Mouse (Mus musculus): ENCODE data around the gene Dmc1.

The Dmc1 gene

DNA sequence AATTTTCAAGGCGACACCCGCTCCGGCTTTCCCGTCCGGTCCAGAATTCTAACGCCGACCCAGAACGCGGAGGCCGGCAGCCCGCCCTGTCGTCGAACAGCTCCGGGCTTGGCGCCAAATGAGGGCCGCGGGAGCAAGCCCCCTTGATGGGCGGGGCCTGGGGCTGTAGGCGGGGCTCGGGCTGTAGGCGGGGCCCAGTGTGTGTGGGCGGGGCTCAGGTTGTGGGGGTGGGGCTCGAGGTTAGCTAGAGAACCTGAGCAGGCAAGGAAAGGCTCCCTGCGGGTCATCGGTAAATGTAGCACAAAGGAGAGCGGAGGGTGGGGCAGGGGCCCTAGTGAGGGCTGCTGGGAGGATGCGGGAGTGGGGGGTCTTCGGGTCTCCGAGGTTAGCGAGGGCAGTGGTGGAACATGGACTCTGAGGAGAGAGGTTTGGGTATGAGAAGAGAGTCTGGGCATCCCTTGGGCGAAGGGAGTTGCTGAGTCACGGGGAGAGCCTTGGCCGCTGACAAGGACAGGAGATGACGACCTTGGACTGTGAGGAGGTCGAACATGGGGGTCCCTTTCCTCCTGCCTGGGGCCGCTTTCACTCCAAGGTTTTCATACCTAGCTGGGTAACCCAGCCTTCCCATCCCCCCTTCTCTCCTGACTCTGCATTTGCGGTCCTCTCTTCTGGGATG lies at the start of gene Dmc1:
Gene Dmc1, minus strand, starts transcription at position 120 of the 676 bp plus-strand sequence.
- DNase-seq (ENCODE audit: low spot score) = peak; percentile 50

DNA sequence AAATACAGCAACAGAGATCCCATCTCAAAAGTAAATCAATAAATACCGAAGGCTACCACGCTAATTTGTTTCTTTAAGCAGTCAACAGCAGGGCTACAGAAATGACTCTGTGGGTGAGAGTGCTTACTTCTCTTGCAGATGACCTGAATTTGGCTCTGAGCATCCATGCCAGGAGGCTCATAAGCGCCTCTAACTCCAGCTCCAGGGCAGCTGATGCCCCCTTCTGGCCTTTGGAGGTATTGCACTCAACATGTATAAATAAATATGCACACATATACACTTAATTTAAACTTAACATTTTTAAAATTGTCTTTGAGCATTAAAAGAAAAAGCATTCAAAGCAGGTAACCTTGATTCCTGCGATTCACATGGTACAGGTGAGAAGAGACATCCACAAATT lies 46.6 kb upstream of the Dmc1 start:
- peak; percentile 11 for DNase-seq (ENCODE audit: low spot score)

DNA sequence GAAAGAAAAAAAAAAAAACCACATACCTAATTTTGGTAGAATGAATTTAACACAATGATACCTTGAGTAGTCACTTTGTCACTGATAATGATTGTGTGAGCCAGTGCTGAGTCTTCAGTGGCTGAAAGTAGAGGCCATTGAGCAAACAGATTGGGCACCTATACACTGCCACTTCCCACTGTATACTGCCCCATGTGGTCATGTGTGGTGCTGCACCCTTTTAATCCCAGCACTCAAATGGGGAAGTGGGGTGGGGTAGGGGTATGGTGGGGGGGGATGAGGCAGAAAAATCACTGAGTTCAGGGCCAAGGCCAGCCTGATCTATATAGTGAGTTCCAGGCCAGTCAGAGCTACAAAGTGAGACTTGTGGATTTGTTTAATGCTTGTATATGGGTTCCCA lies 45.7 kb upstream of the Dmc1 start:
- DNase-seq (ENCODE audit: low spot score) = peak; percentile 53

DNA sequence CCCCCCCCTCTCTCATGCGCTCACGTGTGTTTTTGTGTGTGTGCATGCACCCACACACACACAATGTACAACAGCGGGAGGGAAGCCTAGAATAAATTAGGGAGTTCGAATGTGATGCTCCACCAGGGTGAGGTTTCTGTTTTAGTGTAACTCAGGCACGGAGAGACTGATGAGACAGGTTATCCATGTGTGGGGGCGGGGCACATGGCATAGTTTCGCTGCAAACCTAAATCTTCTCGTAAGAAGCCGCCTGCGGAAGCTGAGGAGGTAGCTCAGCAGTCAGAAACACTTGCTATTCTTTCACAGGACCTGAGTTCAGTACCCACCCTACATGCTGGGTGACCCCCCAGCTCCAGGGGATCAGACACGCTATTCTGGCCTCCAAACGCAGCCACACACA lies 43.2 kb upstream of the Dmc1 start:
- DNase-seq (ENCODE audit: low spot score) = no peak

DNA sequence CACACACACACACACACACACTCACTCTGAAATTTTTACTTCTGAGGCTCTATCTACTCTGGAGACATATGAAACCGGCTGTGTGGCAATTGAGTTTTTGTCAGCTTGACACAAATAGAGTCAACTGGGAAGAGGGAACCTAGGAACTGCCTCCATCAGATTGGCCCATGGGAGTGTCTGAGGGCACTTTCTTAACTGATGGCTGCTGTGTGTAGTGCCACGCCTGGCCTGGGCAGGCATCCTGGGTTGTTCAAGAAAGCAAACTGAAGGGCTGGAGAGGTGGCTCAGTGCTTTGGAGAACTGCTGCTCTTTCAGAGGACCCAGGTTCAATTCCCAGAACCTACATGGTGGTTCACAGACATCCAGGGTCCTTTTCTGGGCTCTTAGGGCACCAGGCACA lies 40.6 kb upstream of the Dmc1 start:
- DNase-seq (ENCODE audit: low spot score) = no peak

DNA sequence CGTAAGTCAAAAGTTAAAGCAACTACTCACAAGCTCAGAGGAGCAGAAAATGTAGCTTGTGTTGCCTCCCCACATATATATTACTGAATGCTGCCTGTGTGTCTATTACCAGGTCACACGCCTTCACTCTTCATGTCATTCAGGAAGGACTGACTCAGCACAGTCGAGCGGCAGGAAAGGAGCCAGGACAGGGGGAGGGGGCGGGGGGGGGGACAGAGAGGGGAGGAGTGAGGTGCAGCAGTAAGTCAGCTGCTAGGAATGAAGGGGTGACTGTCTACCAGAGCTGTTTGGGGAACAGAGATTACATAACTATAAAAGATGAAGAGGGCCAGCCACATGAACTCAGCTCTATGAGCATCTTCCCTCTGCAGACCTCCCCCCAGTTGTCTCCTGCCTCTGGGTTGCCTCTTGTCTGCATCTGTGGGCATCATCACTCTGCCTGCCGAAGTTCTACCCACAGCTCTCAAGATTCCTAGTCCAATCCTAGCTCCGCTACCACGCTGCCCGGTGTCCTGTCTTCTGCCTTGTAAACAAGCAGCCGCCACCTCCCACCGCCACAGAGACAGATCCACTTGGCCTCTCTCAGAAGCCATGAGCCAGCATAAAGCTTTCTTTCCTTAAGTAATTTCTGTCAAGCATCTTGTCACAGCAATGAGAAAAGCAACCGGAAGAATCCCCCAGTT lies 36.4 kb upstream of the Dmc1 start:
- DNase-seq (ENCODE audit: low spot score) = no peak

DNA sequence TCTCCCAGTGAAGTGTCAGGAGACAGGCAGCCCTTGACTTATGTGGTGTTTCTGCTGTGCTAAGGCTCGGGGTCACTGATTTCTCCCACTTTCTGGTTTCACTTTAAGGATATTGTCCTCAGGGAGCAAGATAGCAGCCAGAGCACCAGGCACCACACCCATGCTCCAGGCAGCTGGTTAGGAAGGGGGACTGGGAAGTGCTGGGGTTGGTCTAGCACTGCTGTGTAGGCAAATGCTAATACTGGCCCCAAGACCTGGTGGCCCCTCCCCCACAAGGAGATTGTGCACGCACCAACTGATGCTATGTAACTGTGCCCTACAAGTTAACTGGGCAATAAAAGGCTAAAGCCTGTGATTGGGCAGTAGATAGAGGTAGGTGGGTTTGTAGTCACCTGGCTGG lies 25.6 kb upstream of the Dmc1 start:
- DNase-seq (ENCODE audit: low spot score) = no peak

DNA sequence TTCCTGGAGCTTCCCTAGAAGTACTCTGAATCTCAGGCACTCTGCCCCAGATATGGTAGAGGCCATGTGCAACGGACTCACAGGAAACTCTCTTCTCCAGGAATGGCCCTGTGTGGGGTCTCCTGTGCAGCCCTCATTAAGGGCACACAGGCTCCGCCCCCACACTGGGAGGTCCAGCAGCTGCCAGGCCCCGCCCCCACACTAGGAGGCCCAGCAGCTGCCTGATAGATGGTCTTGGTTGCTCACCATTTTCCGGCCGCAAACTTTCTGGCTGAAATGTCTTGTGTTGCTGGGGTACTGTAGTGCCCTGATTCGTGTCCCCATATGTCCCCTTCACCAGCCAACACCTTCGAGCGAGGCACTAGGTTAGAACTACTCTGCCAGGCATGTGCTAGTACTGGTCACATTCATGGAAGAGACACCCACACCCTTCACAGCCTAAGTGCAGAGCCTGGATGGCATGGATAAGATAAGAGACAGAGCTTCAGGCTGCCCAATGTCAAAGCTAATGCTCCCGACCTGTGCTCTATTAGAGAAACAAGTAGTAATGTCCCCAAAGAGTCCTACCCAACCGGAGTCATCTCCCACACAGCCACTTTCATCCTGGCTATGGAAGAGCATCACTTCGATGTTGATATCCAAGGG lies 15.0 kb upstream of the Dmc1 start:
- DNase-seq (ENCODE audit: low spot score) = peak; percentile 9

DNA sequence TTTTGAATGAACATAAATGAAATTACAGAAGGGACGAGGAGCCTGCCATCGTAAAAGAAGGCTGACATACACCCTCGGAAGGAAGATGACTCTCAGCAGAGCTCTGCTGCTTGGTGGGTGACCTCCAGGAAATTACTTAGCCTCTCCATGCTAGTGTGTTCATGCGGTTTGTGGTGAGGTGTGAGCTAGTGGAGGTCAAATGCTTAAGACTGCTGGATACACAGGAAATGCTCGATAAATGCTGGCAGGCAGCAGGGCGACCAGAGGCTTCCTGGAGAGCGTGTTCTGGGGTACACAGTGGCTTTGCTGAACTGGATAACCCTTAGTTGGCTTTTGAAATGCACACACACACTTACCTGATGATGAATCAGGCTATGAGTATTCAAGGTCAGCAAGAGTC lies 13.5 kb upstream of the Dmc1 start:
- no peak for DNase-seq (ENCODE audit: low spot score)

DNA sequence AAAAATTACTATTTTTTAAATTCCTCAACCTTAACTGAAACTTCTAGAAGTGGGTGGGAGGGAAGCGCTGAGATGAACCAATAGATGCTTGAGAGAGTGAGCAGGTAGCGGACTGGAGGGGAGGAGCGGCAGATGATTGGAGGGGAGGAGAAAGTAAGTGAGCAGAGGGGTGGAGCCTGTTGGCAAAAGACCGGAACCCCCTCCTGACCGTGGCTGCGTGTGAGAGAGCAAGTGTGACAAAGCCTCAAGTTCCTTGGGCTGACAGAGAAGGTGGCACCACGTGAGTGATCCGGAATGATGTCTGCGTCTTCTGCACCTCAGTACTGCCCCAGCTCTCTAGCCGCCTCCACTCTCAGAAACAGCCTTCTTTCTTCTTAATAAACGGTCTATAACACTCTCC lies 12.2 kb upstream of the Dmc1 start:
- DNase-seq (ENCODE audit: low spot score) = no peak

DNA sequence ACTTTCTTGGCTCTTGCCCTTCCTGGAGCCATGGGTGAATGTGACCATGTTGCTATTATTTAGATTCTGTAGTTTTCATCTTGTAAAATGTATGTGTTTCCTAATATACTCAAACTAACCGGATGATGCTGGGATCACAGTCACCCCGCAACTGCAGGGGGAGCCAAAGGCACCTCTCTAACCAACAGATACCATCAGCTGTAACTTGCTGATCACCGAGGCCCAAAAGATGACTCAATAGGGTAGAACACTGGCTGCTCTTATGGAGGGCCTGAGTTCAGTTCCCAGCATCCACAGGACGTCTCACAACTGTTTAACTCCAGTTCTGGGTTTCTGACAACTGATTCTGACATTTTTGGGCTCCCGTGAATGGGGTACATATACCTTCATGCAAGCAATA lies 11.8 kb upstream of the Dmc1 start:
- DNase-seq (ENCODE audit: low spot score) = no peak

DNA sequence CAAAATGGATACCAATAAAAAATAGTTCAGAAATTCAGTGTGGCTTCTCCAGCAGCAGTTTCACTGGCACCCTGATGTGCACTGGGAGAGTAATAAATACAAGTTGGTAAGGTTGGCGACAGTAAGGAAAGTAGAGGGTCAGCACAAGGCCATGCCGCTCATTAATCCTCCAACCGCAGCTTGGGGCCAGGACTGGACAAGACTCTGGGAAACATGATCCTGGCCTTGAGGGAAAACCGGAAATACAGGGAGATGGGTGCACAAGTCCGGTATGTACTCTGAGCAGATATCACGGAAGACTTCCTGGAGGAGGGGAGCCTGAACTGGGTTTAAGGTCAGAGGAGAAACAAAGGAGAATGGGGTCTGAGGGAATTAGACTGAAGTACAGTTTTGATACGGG lies 10.6 kb upstream of the Dmc1 start:
- DNase-seq (ENCODE audit: low spot score) = no peak

DNA sequence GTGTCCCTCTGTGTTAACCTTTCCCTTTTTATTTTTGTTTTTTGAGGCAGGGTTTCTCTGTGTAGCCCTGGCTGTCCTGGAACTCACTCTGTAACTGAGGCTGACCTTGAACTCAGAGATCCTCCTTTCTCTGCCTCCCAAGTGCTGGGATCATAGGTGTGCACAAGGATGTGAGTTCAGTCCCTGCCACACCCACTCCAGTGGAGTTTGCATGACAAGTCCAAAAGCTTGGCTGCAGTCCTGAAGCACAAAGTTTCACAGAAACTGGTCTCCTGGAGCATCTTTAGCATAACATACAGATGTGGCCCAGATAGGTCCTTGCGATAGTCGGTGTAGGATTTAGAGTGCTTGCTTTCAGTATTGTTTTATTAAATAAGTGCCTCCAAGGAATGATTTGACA lies 4.3 kb upstream of the Dmc1 start:
- DNase-seq (ENCODE audit: low spot score) = no peak

DNA sequence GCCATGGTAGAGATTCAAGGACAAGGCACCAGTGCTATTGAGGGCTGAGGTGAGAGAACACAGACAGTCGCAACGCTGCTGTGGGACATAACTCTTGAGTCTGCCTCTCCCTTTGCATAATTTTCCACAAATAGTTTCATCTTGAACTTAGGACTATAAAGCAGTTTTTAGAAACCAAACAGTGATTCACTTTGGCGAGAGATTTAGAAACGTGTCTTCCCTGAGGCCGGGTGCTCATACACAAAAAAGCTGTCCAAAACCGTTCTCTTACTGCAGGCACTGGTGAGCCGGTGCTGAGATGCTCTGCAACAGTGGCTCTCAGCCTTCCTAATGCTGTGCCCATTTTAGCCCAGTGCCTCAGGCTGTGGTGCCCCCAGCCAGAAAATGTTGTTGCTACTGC lies 3.3 kb upstream of the Dmc1 start:
- no peak for DNase-seq (ENCODE audit: low spot score)

DNA sequence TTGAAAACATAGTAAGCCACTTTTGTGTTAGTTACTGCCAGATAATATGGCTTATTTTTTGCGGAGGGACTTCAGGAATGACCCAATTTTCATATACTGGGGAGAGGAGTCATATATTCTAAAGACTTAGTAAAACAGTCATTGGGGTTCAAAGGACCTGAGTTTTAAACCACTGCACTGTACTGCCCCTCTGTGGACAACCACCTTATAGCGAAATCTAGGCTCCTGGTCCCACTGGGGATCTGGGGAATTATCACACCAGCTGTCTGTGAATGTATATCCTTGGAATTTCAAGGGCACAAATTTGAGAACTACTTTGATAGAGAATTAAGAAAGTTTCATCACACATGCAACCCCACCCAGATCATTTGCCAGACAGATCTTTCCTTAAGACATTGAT lies 2.8 kb upstream of the Dmc1 start:
- peak; percentile 31 for DNase-seq (ENCODE audit: low spot score)

DNA sequence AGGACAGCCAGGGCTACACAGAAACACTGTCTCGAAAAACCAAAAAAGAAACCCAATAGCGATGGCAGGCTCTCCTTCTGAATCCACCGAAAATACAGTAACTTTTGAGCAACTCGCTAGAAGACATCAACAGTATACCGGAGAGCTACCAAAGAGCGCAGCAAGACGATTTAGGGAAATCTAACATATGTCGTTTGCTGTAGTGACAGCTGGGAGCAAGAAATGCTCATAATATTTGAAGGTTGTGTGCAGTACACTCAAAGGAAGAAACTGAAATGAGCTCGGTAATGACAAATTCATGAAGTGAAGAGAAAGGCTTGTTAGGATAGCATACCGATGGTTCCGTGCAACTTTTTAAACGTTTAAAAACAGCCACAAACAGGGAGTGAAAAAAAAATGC lies 1.3 kb upstream of the Dmc1 start:
- no peak for DNase-seq (ENCODE audit: low spot score)

DNA sequence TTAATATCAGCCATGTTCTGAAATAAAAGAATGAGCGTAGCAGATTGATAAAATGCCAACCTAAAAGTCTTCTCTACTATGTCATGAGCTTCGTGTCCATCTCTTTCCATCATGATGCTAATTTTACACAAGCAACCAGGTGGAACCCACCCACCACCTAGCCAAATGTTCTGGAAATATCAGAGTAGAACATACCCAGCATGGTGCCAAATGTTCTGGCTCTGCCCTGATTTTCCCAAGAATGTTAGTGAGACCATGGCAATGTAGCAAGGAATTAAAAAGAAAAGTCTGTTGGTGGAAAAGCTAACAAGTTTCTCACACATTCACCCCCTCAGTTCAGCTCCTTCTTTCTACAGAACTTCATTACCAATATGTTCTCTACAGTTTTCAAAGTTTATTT lies 4.7 kb downstream of the Dmc1 start:
- DNase-seq (ENCODE audit: low spot score) = no peak

DNA sequence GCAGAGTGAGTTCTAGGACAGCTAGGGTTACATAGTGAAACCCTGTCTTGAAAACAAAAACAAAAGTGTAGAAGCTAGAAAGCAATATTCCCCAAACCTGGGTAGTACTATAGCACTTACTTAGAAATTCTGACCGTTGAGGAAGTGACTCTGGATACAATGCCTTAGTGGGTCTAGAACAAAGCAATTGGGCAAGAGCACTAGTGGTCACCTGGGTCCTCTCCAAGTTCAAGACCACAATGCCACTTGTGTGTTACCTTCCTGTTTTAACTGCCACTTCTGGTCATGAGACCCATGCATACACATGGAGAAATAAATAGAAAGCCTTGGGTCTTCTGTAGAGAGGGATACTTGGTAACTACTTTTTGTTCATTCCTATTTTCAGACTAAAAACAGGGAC lies 6.2 kb downstream of the Dmc1 start:
- DNase-seq (ENCODE audit: low spot score) = no peak

DNA sequence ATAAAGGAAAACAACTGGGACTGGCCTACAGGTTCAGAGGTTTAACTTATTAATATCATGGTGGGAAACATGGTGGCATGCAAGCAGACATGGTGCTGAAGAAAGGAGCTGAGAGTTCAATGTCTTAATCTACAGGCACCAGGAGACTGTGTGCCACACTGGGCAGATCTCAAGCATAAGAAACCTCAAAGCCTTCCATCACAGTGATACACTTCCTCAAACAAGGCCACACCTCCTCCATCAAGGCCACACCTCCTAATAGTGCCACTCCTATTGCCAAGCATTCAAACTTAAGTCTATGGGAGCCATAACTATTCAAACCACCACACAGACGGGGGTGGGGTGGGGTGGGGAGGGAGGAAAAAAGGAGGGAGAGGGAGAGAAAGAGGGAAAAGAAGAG lies 23.3 kb downstream of the Dmc1 start:
- DNase-seq (ENCODE audit: low spot score) = no peak

DNA sequence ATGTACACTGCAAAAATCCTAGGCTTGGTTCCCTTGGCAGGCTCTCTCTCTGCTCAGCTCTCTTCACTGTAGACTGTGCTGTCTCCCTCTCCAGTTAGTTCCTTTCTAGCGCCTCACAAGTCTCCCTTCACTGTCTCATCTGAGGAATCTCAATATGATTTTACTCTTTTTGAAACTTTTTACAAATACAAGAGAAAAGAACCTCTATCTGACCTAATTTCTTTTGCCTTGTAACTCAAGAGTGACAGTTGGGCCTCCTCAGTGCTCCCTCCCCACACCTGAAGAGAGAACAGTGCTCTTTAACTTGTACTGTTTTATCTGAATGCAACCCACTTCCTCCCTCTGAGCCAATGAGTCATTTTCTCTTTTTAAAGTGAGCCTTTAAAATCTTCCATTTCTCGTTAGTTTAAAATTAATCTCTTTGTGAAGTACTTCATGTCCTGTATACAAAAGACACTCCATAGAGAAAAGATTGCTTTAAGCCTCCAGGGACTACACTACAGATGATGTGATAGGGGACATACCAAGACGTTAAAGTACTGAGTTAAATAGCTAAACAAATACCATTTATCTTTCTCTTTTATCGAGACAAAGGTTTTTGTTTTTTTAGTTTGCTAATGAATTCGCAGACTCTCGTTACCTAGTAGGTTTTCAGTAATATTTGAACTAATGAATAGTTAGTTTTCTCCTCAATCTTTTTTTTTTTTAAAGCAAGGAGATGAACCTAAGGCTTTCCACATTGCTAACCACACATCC lies 27.1 kb downstream of the Dmc1 start:
- no peak for DNase-seq (ENCODE audit: low spot score)

DNA sequence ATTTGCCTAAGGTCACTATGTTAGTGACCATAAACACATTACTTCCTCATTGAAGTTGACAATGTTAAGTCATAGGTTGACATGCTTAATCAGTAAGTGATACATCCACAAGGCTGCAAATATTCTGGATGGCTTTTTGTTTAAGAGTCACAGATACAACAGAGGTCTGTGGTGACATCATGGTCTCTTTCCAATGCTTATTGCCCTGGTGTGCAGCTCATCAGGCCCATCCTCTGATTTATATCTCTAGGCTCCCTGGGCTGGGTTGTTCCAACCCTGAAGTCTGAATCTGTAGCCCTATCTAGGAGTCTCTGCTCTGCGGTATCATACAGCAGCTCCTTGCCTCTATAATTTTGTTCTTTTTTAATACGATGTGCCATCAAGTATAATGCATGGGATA lies 28.0 kb downstream of the Dmc1 start:
- no peak for DNase-seq (ENCODE audit: low spot score)

DNA sequence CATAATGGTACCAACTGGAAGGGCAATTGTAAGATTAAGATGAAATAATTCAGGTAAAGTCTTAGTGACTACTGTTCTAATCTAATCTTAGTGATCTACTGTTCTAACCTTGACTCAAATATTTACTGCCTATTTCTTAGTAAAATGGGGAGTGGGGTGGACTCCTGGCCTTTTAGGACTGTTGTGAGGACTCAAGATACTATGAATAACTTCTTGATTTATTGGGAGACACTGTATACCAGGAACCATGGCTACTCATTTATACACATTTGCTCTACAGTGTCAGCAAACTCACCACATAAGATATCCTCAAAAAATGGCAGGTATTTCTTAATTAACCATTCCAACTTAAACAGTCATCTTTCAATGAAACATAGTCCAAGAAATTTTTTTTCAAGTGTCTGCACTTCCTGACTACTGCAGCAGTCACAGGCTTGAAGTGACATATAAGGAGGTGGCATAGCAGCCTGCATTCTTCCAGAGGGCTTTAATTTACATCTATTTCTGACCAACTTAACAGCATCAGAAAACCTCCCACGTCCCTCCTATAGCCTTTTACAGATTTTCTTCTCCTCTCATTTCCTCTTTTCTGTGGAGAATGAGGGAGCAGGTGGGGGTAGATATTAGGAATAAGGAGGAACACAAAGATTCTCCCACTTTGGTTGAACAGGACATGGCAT lies 29.2 kb downstream of the Dmc1 start:
- DNase-seq (ENCODE audit: low spot score) = no peak
